Comparison of ENCODE assay signal across 10 mouse cellular contexts in genomic region chr1:130876931-130877509, GRCm38 (mm10). TPM values are rescaled to one million over a fixed set of nuclear protein-coding genes. Genes with fewer than 3 reads are reported as not detected.
DNase-seq lines count a peak whose midpoint lies in the region; ATAC-seq lines count a peak whose summit lies in the region.
"Had no signal": no experiment of that assay in that cellular context is flagged by ENCODE, and none has a peak within 500 bp of the region (broad histone marks: within the 10 kb centered on the region; RNA-seq: fewer than 3 reads in every experiment).

No protein-coding gene starts in this region.

- peak; percentile 29 for DNase-seq in cerebellum, adult 11 months
- DNase-seq in neural tube, embryonic 10.5 days (ENCODE audit: extremely low spot score, low spot score): peak; percentile 27
- peak; percentile 59 for DNase-seq in cerebellum, adult 8-10 months
- peak; percentile 69 for DNase-seq in hindlimb bud, embryonic 11.5 days (ENCODE audit: extremely low spot score, low read depth, low spot score)
- DNase-seq in lung, postnatal 10 days: peak; percentile 71
- DNase-seq in thymus, postnatal 25 days: peak; percentile 41

- H3K4me3 ChIP-seq in neural tube, embryonic 15.5 days (replicated peaks): no peak overlapping the region
- H3K4me3 ChIP-seq: heart, embryonic 15.5 days; myocyte had no signal

- H3K9me3 ChIP-seq in neural tube, embryonic 15.5 days (replicated peaks): no peaks in the 10 kb centered on the region
- H3K9me3 ChIP-seq: heart, embryonic 15.5 days had no signal

- no peak for ATAC-seq in cerebellum, adult (ENCODE audit: insufficient number of reproducible peaks, low FRiP score, low TSS enrichment)
- ATAC-seq in neural tube, embryonic 15.5 days (ENCODE audit: low FRiP score): no peak

- no peaks in the 10 kb centered on the region for H3K36me3 ChIP-seq in neural tube, embryonic 15.5 days
- H3K36me3 ChIP-seq: heart, embryonic 15.5 days had no signal

- H3K4me2 ChIP-seq in neural tube, embryonic 15.5 days: no peak overlapping the region

- WGBS in neural tube, embryonic 15.5 days: 22% methylated on average over 3 of the region's 3 CpGs

- no peak overlapping the region for H3K9ac ChIP-seq in neural tube, embryonic 15.5 days (replicated peaks)
- H3K9ac ChIP-seq: heart, embryonic 15.5 days had no signal

- peaks cover 21% of the 10 kb centered on the region for H3K27me3 ChIP-seq in neural tube, embryonic 15.5 days (replicated peaks)

- peaks cover 11% of the 10 kb centered on the region for H3K4me1 ChIP-seq in neural tube, embryonic 15.5 days

- H3K27ac ChIP-seq in neural tube, embryonic 15.5 days (replicated peaks): no peak overlapping the region
- H3K27ac ChIP-seq: heart, embryonic 15.5 days had no signal

RNA-seq across cellular contexts. Expression of gene Il24, which starts 10.2 kb away (rescaled TPM):
- polyA plus RNA-seq in neural tube, embryonic 15.5 days (2015; fragmentation: Nextera tagmentation; extraction: Ambion mirVana): not detected in 2 replicates
- polyA plus RNA-seq: heart, embryonic 15.5 days; myocyte had no signal

RNA-seq across cellular contexts. Expression of gene Fcmr, which starts 11.6 kb away (rescaled TPM):
- polyA plus RNA-seq in neural tube, embryonic 15.5 days (2015; fragmentation: Nextera tagmentation; extraction: Ambion mirVana): 1.1 and 1.8 TPM in 2 replicates
- polyA plus RNA-seq: myocyte had no signal

RNA-seq across cellular contexts. Expression of gene Il20, which starts 34.2 kb away (rescaled TPM):
- polyA plus RNA-seq in neural tube, embryonic 15.5 days (2015; fragmentation: Nextera tagmentation; extraction: Ambion mirVana): not detected in 2 replicates
- polyA plus RNA-seq: heart, embryonic 15.5 days; myocyte had no signal

RNA-seq across cellular contexts. Expression of gene Pigr, which starts 50.5 kb away (rescaled TPM):
- polyA plus RNA-seq in neural tube, embryonic 15.5 days (2015; fragmentation: Nextera tagmentation; extraction: Ambion mirVana): 0.04 TPM in 1 of 2 replicates, not detected in the other
- polyA plus RNA-seq: heart, embryonic 15.5 days had no signal
